Mouse (Mus musculus) forebrain, postnatal 0 days (tissue): Measurements from ENCODE around the gene Chmp2a. TPM values are rescaled to one million over a fixed set of nuclear protein-coding genes. Genes with fewer than 3 reads are reported as not detected.

Source experiments
- ATAC-seq: fragments of 200-750 bp; cut with Nextera tagmentation; 2 replicates; pipeline ENCODE4 v1.8.0; 2017; ENCODE audit warnings: mild to moderate bottlenecking, moderate library complexity
- DNase-seq: peaks from one replicate; pipeline ENCODE4 v3.0.0-alpha.2; 2015
- H3K27ac ChIP-seq: fragments of 300-500 bp; sonication (generic); 2 replicates; pipeline ENCODE4 v1.5.1; 2014; ENCODE audit warnings: low read depth, mild to moderate bottlenecking, antibody characterized with exemption, low read length, moderate library complexity, mixed read lengths
- H3K27me3 ChIP-seq: fragments of 300-500 bp; sonication (generic); 2 replicates; pipeline ENCODE4 v1.6.1; 2014; ENCODE audit warnings: mild to moderate bottlenecking, low read length, mixed read lengths; ENCODE audit not compliant: insufficient read depth
- H3K36me3 ChIP-seq: fragments of 300-500 bp; sonication (generic); 2 replicates; pipeline ENCODE4 v1.6.1; 2014; ENCODE audit warnings: mild to moderate bottlenecking, moderate library complexity; ENCODE audit not compliant: insufficient read depth
- H3K4me1 ChIP-seq: fragments of 300-500 bp; sonication (generic); 2 replicates; pipeline ENCODE4 v1.6.1; 2014; ENCODE audit warnings: antibody characterized with exemption; ENCODE audit not compliant: insufficient read depth
- H3K4me2 ChIP-seq: fragments of 300-500 bp; sonication (generic); 2 replicates; pipeline ENCODE4 v1.6.1; 2014; ENCODE audit warnings: low read depth, mild to moderate bottlenecking, moderate library complexity
- H3K4me3 ChIP-seq: fragments of 300-500 bp; sonication (generic); 2 replicates; pipeline ENCODE4 v1.5.1; 2014; ENCODE audit warnings: low read depth, low read length, mixed read lengths
- H3K9ac ChIP-seq: fragments of 300-500 bp; sonication (generic); 2 replicates; pipeline ENCODE4 v1.6.1; 2014; ENCODE audit warnings: mild to moderate bottlenecking
- H3K9me3 ChIP-seq: fragments of 300-500 bp; sonication (generic); 2 replicates; pipeline ENCODE4 v1.6.1; 2016; ENCODE audit warnings: low read length
- CTCF ChIP-seq: sonication (generic); IDR thresholded peaks from 2 replicates; pipeline ENCODE4 v1.5.1; 2016; ENCODE audit warnings: antibody characterized with exemption, control low read depth, low read depth
- WGBS: fragments of 180-500 bp; shearing (Covaris S2); extraction: QIAGEN DNeasy Blood & Tissue Kit; methylation state at CpG from one replicate; pipeline ENCODE4 v1.1.7; 2014; 5-methylcytosine and 5-hydroxymethylcytosine counted together
- polyA plus RNA-seq: library from polyadenylated mRNA; unstranded; fragments of >200 nt; fragmentation: Nextera tagmentation; extraction: Ambion mirVana; gene quantifications from 2 replicates; pipeline ENCODE4 v1.2.1, GENCODE M21; 2015
- total RNA-seq: library from RNA; depleted of rRNA; stranded (reverse); fragments of >200 nt; gene quantifications from 2 replicates; pipeline ENCODE4 v1.2.3, GENCODE M21; 2014

Chmp2a gene
- total and polyA plus RNA-seq, 2 experiments from 2014 or later, result 131 to 210 TPM

- H3K9ac ChIP-seq, result peak overlapping the region; percentile 65
- 0 out of 2 replicates have a peak, but pooled peaks cover 3% of the 10 kb centered on the region for H3K4me1 ChIP-seq
- ATAC-seq (peak; percentile 32), DNase-seq (no peak)
- no peaks in the 10 kb centered on the region for H3K27me3 ChIP-seq
- H3K36me3 ChIP-seq, result peaks cover 8% of the 10 kb centered on the region; the same call in 1 of the 2 replicates
- H3K9me3 ChIP-seq, result no peaks in the 10 kb centered on the region
- H3K4me2 ChIP-seq, result peak overlapping the region; percentile 59
- WGBS, result 3% methylated on average over 15 of the region's 15 CpGs
- H3K4me3 ChIP-seq, result peak overlapping the region; percentile 70
- TF ChIP-seq CTCF, result no peak
- H3K27ac ChIP-seq, result peak overlapping the region; percentile 96
Observed at GRCm38 (mm10) chr7:13053961-13054286, 19.3 kb upstream of the Chmp2a start.

GRCm38 (mm10) chr7:13053501-13053900, 18.9 kb upstream of the Chmp2a start:
- Histone ChIP-seq H3K27me3 (no peaks in the 10 kb centered on the region), H3K4me1 (0 out of 2 replicates have a peak, but pooled peaks cover 3% of the 10 kb centered on the region), H3K4me3 (peak overlapping the region; percentile 70), H3K36me3 (peaks cover 8% of the 10 kb centered on the region; the same call in 1 of the 2 replicates), H3K4me2 (peak overlapping the region; percentile 59), H3K27ac (no peak overlapping the region), H3K9ac (peak overlapping the region; percentile 65), H3K9me3 (no peaks in the 10 kb centered on the region)
- WGBS, result 92% methylated on average over 2 of the region's 2 CpGs
- ATAC-seq (no peak), DNase-seq (no peak)
- TF ChIP-seq CTCF, result no peak

GRCm38 (mm10) chr7:13053001-13053400, 18.4 kb upstream of the Chmp2a start:
- TF ChIP-seq CTCF, result no peak
- Histone ChIP-seq H3K27ac (no peak overlapping the region), H3K9ac (no peak overlapping the region), H3K9me3 (no peaks in the 10 kb centered on the region), H3K36me3 (peaks cover 8% of the 10 kb centered on the region; the same call in 1 of the 2 replicates), H3K4me2 (no peak overlapping the region), H3K4me1 (0 out of 2 replicates have a peak, but pooled peaks cover 3% of the 10 kb centered on the region), H3K27me3 (no peaks in the 10 kb centered on the region), H3K4me3 (no peak overlapping the region)
- WGBS, result 91% methylated on average over 13 of the region's 13 CpGs
- DNase-seq (no peak), ATAC-seq (no peak)

GRCm38 (mm10) chr7:13046084-13046483, 11.5 kb upstream of the Chmp2a start:
- no peak overlapping the region for H3K4me2 ChIP-seq
- 9% methylated on average over 2 of the region's 2 CpGs for WGBS
- no peak overlapping the region for H3K9ac ChIP-seq
- DNase-seq, result peak; percentile 53
- H3K36me3 ChIP-seq, result no peaks in the 10 kb centered on the region
- peak; percentile 15; the same call in 1 of the 2 replicates for ATAC-seq
- H3K27me3 ChIP-seq, result peaks cover 10% of the 10 kb centered on the region
- H3K27ac ChIP-seq, result no peak overlapping the region
- H3K9me3 ChIP-seq, result no peaks in the 10 kb centered on the region
- TF ChIP-seq CTCF, result peak; percentile 71
- H3K4me3 ChIP-seq, result no peak overlapping the region
- H3K4me1 ChIP-seq, result peaks cover 3% of the 10 kb centered on the region

GRCm38 (mm10) chr7:13044254-13044625, 9.6 kb upstream of the Chmp2a start:
- ATAC-seq, result peak; percentile 16; the same call in 1 of the 2 replicates
- no peak for TF ChIP-seq CTCF
- Histone ChIP-seq H3K9me3 (no peaks in the 10 kb centered on the region), H3K4me2 (peak overlapping the region; percentile 91), H3K27me3 (peaks cover 10% of the 10 kb centered on the region), H3K4me3 (peak overlapping the region; percentile 43), H3K27ac (no peak overlapping the region), H3K36me3 (no peaks in the 10 kb centered on the region), H3K9ac (peak overlapping the region; percentile 64), H3K4me1 (peaks cover 3% of the 10 kb centered on the region)
- 3% methylated on average over 23 of the region's 23 CpGs for WGBS
- DNase-seq, result no peak

- H3K4me1 ChIP-seq, result peaks cover 6% of the 10 kb centered on the region
- peak; percentile 65 for DNase-seq
- peaks cover 10% of the 10 kb centered on the region for H3K27me3 ChIP-seq
- H3K4me3 ChIP-seq, result peak overlapping the region; percentile 43
- H3K9ac ChIP-seq, result peak overlapping the region; percentile 64
- H3K36me3 ChIP-seq, result no peaks in the 10 kb centered on the region
- TF ChIP-seq CTCF, result no peak
- 0 out of 2 replicates have a peak overlapping the region, but pooled peaks have one; percentile 29 for H3K27ac ChIP-seq
- H3K9me3 ChIP-seq, result no peaks in the 10 kb centered on the region
- ATAC-seq, result peak; percentile 61
- WGBS, result 5% methylated on average over 86 of the region's 88 CpGs
- peak overlapping the region; percentile 91 for H3K4me2 ChIP-seq
Observed at GRCm38 (mm10) chr7:13043445-13044253, 9.0 kb upstream of the Chmp2a start.

GRCm38 (mm10) chr7:13043120-13043444, 8.5 kb upstream of the Chmp2a start:
- Histone ChIP-seq H3K4me3 (peak overlapping the region; percentile 43; the same call in 1 of the 2 replicates), H3K36me3 (no peaks in the 10 kb centered on the region), H3K9ac (peak overlapping the region; percentile 64; the same call in 1 of the 2 replicates), H3K27ac (no peak overlapping the region), H3K9me3 (no peaks in the 10 kb centered on the region), H3K4me1 (peaks cover 7% of the 10 kb centered on the region), H3K4me2 (peak overlapping the region; percentile 91), H3K27me3 (peaks cover 10% of the 10 kb centered on the region)
- ATAC-seq (no peak), DNase-seq (no peak)
- no peak for TF ChIP-seq CTCF
- WGBS, result 47% methylated on average over 16 of the region's 16 CpGs
